Mouse (Mus musculus) bone marrow macrophage, adult 2 months (primary cell): ENCODE measurements around the gene Cnot2.

Experiments
- CTCF ChIP-seq: IDR thresholded peaks from 2 replicates; pipeline ENCODE4 v1.5.1; 2012; ENCODE audit warnings: low read depth, mild to moderate bottlenecking, low read length, moderate library complexity
- POLR2A ChIP-seq: IDR thresholded peaks from 2 replicates; pipeline ENCODE4 v1.6.1; 2012; ENCODE audit warnings: mild to moderate bottlenecking, low read depth, low read length, borderline replicate concordance

DNA sequence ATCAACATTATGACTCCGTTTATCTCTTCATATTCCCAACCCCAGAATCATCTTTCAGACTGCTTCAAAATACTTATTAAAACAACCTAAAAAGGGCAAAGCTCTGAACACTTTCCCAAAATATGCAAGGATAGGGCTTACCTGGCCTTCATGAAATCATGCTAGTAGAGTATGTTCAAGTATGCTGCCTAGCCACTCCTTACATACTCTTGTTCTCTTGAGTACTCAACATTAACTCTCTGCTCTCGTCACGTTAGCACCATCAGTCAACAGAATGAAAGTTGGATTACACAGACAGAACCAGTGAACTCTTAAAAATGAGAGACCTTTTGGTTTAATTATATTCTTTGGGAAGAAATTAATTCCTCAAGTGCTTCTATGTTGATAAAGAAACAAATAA, 43.8 kb downstream of the Cnot2 start:
- TF ChIP-seq POLR2A (no peak), CTCF (no peak)
